ENCODE assay signal across 8 mouse cellular contexts in genomic region chr2:165906332-165906945, GRCm38 (mm10). TPM values are rescaled to one million over a fixed set of nuclear protein-coding genes. Genes with fewer than 3 reads are reported as not detected.
A peak's percentile ranks its signal among the peaks of the same experiment; 100 is the strongest.
DNase-seq lines count a peak whose midpoint lies in the region; ATAC-seq lines count a peak whose summit lies in the region.

No protein-coding gene starts in this region.

- peaks cover 11% of the 10 kb centered on the region for H3K4me1 ChIP-seq in hindbrain, embryonic 15.5 days (replicated peaks)
- H3K4me1 ChIP-seq in midbrain, embryonic 10.5 days: peaks cover 28% of the 10 kb centered on the region

- peak; percentile 19; the same call in 1 of the 2 replicates for ATAC-seq in hindbrain, embryonic 15.5 days (ENCODE audit: low FRiP score, low read depth)

- no peaks in the 10 kb centered on the region for H3K27me3 ChIP-seq in hindbrain, embryonic 15.5 days
- H3K27me3 ChIP-seq in midbrain, embryonic 10.5 days (ENCODE audit: low read depth, poor library complexity, severe bottlenecking): no peaks in the 10 kb centered on the region

- DNase-seq in adrenal gland, postnatal 10 days: peak; percentile 46
- no peak for DNase-seq in adrenal gland, adult 2 months
- DNase-seq in urinary bladder, postnatal 4 days (ENCODE audit: low spot score in 2 of 2): peak; percentile 60 to 78
- no peak for DNase-seq in urinary bladder, adult 2 months (ENCODE audit: low spot score)
- peak; percentile 52 for DNase-seq in midbrain, embryonic 10.5 days (ENCODE audit: low spot score)
- no peak for DNase-seq in adrenal gland, adult (ENCODE audit: inconsistent age in 2 of 2, low spot score in 1 of 2)
- DNase-seq in adrenal gland, postnatal 36 days: no peak

- no peak overlapping the region for H3K4me2 ChIP-seq in hindbrain, embryonic 15.5 days

- no peaks in the 10 kb centered on the region for H3K36me3 ChIP-seq in hindbrain, embryonic 15.5 days
- H3K36me3 ChIP-seq in midbrain, embryonic 10.5 days: no peaks in the 10 kb centered on the region

- H3K27ac ChIP-seq in hindbrain, embryonic 15.5 days (replicated peaks): 0 out of 2 replicates have a peak overlapping the region, but pooled peaks have one; percentile 9
- peak overlapping the region; percentile 69 for H3K27ac ChIP-seq in midbrain, embryonic 10.5 days (replicated peaks)

- H3K4me3 ChIP-seq in hindbrain, embryonic 15.5 days: no peak overlapping the region
- no peak overlapping the region for H3K4me3 ChIP-seq in midbrain, embryonic 10.5 days

- H3K9me3 ChIP-seq in hindbrain, embryonic 15.5 days: no peaks in the 10 kb centered on the region
- H3K9me3 ChIP-seq in midbrain, embryonic 10.5 days (replicated peaks): no peaks in the 10 kb centered on the region

- 28% methylated on average over 15 of the region's 15 CpGs for WGBS in hindbrain, embryonic 15.5 days
- WGBS in midbrain, embryonic 10.5 days: 37% methylated on average over 15 of the region's 15 CpGs

- H3K9ac ChIP-seq in hindbrain, embryonic 15.5 days: no peak overlapping the region

RNA-seq across cellular contexts. Expression of gene Zmynd8, which starts 7.6 kb away (rescaled TPM):
- total RNA-seq in adrenal gland, postnatal 10 days (2021): 10 to 100 TPM; 39.8 to 57.2 TPM
- 10 to 100 TPM; 53.9 to 56.5 TPM for total RNA-seq in adrenal gland, adult 2 months (2021)
- 21.3 and 22.2 TPM in 2 replicates for polyA plus RNA-seq in adrenal gland, adult 2 months (2012; rRNA removed)
- polyA plus RNA-seq in urinary bladder, adult 2 months (2012; rRNA removed): 35.3 and 46.7 TPM in 2 replicates
- polyA plus RNA-seq in hindbrain, embryonic 15.5 days (2015; fragmentation: Nextera tagmentation; extraction: Ambion mirVana): 71.8 and 79.2 TPM in 2 replicates
- polyA plus RNA-seq in midbrain, embryonic 10.5 days (2016; fragmentation: Nextera tagmentation; extraction: Ambion mirVana): 61.4 and 63.3 TPM in 2 replicates
- total RNA-seq in adrenal gland, postnatal 36 days (2021): 10 to 100 TPM; 47.9 to 53.4 TPM

Comparison
In these comparisons a context has a peak if more than half of its experiments do, and no peak if none do; other contexts are left out.
1. DNase-seq: peak in adrenal gland, postnatal 10 days (single experiment), urinary bladder, postnatal 4 days (2 of 2) and midbrain, embryonic 10.5 days (single experiment); none in adrenal gland, adult 2 months (single experiment), urinary bladder, adult 2 months (single experiment), adrenal gland, adult (0 of 2) and adrenal gland, postnatal 36 days (0 of 2).